Mouse (Mus musculus) testis, adult 2 months (tissue): ENCODE results near the gene Prkce.

ENCODE experiments used
- CTCF ChIP-seq: fragments of 200-500 bp; IDR thresholded peaks from 2 replicates; pipeline ENCODE4 v1.5.1; 2012; ENCODE audit warnings: low read depth, mild to moderate bottlenecking, inconsistent platforms, low read length, moderate library complexity; ENCODE audit not compliant: control insufficient read depth, insufficient read depth, insufficient replicate concordance
- POLR2A ChIP-seq: fragments of 200-500 bp; IDR thresholded peaks from 2 replicates; pipeline ENCODE4 v1.6.1; 2012; ENCODE audit warnings: low read depth, mild to moderate bottlenecking, inconsistent platforms, low read length, moderate library complexity; ENCODE audit not compliant: control insufficient read depth

- TF ChIP-seq CTCF: no peak
- TF ChIP-seq POLR2A: no peak
Measured at GRCm38 (mm10) chr17:86393191-86393590, 225.6 kb downstream of the Prkce start.
